Mouse (Mus musculus): Measurements from ENCODE around the gene Gm28048.

Gm28048 gene

GRCm38 (mm10) chr11:22859633-22860334 is 122.1 kb downstream of the Gm28048 start:
- peak; percentile 73 to 80 for DNase-seq (ENCODE audit: low spot score in 2 of 2)

- DNase-seq (ENCODE audit: low spot score in 2 of 2): peak in 1 of 2 experiments; percentile 34
These were observed 122.6 kb downstream of the Gm28048 start for GRCm38 (mm10) chr11:22859301-22859632.

GRCm38 (mm10) chr11:22858441-22859300 is 123.2 kb downstream of the Gm28048 start:
- DNase-seq (ENCODE audit: low spot score in 2 of 2): peak in 1 of 2 experiments; percentile 40

GRCm38 (mm10) chr11:22857705-22858440 is 124.0 kb downstream of the Gm28048 start:
- DNase-seq (ENCODE audit: low spot score in 2 of 2): no peak

- no peak for DNase-seq (ENCODE audit: low spot score in 2 of 2)
These were observed 124.7 kb downstream of the Gm28048 start for GRCm38 (mm10) chr11:22857106-22857704.

GRCm38 (mm10) chr11:22856371-22856965 is 125.4 kb downstream of the Gm28048 start:
- no peak for DNase-seq (ENCODE audit: low spot score in 2 of 2)

- DNase-seq (ENCODE audit: low spot score in 2 of 2): no peak
These were observed 127.3 kb downstream of the Gm28048 start for GRCm38 (mm10) chr11:22854571-22854970.

- no peak for DNase-seq (ENCODE audit: low spot score in 2 of 2)
These were observed 128.3 kb downstream of the Gm28048 start for GRCm38 (mm10) chr11:22853477-22854157.

GRCm38 (mm10) chr11:22852510-22852909 is 129.4 kb downstream of the Gm28048 start:
- DNase-seq (ENCODE audit: low spot score in 2 of 2): peak; percentile 28 to 56

- no peak for DNase-seq (ENCODE audit: low spot score in 2 of 2)
These were observed 130.5 kb downstream of the Gm28048 start for GRCm38 (mm10) chr11:22851416-22851815.

- no peak for DNase-seq (ENCODE audit: low spot score in 2 of 2)
These were observed 131.8 kb downstream of the Gm28048 start for GRCm38 (mm10) chr11:22850077-22850476.

GRCm38 (mm10) chr11:22848649-22849195 is 133.2 kb downstream of the Gm28048 start:
- no peak for DNase-seq (ENCODE audit: low spot score in 2 of 2)

GRCm38 (mm10) chr11:22847732-22848648 is 133.9 kb downstream of the Gm28048 start:
- DNase-seq (ENCODE audit: low spot score in 2 of 2): no peak

GRCm38 (mm10) chr11:22846960-22847731 is 134.7 kb downstream of the Gm28048 start:
- no peak for DNase-seq (ENCODE audit: low spot score in 2 of 2)

- DNase-seq (ENCODE audit: low spot score in 2 of 2): peak; percentile 41 to 59
These were observed 135.6 kb downstream of the Gm28048 start for GRCm38 (mm10) chr11:22846093-22846835.

GRCm38 (mm10) chr11:22844754-22845718 is 136.9 kb downstream of the Gm28048 start:
- DNase-seq (ENCODE audit: low spot score in 2 of 2): peak; percentile 37 to 59

- no peak for DNase-seq (ENCODE audit: low spot score in 2 of 2)
These were observed 142.4 kb downstream of the Gm28048 start for GRCm38 (mm10) chr11:22839456-22839855.

Measured in natural killer cell, adult 2 months (primary cell).